Mouse (Mus musculus) spleen, postnatal 14 days (tissue): ENCODE measurements around the gene Mycbpap.
A peak's percentile ranks its signal among the peaks of the same experiment; 100 is the strongest.

Source experiments
- DNase-seq, 2 experiments: peaks; one replicate each; pipeline ENCODE4 v3.0.0; 2021 to 2022; ENCODE audit warnings: low spot score in 2 of 2

Mycbpap gene

GRCm38 (mm10) chr11:94481963-94482362, 39.6 kb downstream of the Mycbpap start:
- DNase-seq = no peak

- no peak for DNase-seq
These were observed 41.2 kb downstream of the Mycbpap start for GRCm38 (mm10) chr11:94480382-94480781.

DNA sequence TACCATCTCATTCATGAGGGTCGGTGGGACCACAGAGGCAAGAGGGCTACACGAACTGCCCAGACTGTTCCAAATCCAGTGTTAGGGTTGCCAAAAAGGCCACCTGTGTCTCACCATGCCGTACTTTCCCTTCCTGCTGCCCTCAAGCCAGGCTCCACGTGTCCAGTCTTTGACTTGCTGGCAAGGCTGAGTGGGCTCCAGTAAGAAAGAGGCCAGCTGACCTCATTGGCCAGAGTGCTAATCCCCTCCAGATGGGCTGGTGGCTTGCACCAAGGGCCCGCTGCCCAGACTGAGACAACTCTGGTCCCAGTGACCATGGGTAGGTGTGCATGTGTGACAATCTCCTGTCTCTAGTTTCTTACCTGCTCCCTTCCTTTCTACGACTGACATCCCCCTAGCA, 43.9 kb downstream of the Mycbpap start:
- no peak for DNase-seq

DNA sequence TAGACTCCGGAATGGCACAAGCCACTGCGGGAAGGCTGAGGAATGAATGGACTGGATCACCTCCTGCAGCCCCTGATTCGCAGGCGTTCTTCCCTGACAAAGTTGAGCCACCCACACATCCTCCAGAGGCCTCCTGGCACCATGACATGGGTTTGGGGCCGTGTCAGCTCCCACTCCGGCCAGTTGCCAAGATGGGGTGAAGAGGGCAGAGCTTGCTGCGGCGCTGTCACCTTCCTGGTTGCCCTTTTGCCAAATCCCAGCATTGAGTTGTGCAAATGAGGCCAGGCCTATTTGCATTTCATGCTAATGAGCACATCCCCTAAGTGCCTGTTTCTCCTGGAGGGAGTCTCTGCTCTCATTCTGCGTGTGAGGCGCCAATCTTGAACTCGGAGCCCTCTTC, 45.8 kb downstream of the Mycbpap start:
- no peak for DNase-seq

DNA sequence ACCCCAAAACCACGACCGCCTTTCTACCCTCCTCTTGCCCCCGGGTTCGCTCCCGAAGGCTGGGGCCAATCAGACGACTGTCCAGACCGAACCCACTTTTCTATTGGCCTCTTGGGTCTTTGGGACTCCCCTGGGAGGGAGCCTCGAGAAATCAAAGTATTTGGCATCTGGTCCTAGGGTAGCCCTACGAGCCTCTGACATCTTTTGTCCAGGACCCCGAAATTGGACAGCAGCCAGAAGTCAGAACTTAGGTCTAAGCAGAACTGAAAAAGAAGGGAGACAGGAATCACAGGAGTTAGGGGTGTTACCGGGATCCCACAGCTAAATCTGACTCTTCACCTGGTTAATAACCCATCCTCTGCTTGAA, 47.0 kb downstream of the Mycbpap start:
- no peak for DNase-seq

DNA sequence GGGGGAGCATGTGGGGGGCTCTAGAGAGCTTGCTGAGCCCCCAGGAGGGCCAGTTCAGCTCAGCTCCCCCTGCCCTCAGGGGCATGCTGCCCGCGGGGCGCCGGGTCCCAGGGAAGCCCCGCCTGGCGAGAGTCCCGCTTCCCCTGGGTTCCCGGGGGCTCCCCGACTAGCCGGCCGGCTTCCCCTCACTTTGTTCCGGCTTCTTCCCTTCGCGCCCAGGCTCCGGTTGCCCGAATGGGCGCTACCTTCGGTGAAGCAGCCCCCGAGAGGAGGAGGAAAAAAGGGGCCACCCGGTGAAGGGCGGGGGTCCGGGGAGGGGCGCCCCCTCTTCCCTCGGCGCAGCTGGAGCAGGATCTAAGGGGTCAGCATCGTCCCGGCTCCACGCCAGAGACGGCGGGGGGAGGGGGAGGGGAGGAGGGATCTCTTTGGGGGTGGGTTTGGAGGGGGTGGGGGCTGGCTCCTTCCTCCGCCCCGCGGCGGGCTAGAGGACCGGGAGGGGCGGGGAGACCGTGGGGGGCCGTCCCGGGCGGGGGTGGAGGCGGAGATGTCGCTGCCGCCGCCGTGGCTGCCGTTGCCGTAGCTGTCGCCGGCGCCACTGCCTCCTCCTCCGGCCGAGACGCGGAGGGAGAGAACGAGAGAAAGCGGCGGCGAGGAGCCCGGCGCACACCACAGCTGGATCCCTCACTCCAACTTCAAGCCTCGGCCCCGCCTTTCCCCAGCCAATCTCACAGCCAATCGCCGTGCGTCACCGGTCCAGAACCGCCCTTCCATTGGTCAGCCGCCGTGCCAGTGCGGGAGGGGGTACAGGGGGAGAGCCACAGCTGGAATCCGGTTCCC, 47.6 kb downstream of the Mycbpap start, which contains the start of gene Cacna1g:
Gene Cacna1g (minus strand): TSS at position 492 of the 837 bp plus-strand sequence.
- DNase-seq = peak; percentile 43 to 45

- no peak for DNase-seq
These were observed 48.4 kb downstream of the Mycbpap start for GRCm38 (mm10) chr11:94472916-94473706.

GRCm38 (mm10) chr11:94472585-94472915, 49.0 kb downstream of the Mycbpap start:
- no peak for DNase-seq

GRCm38 (mm10) chr11:94471740-94472584, 49.6 kb downstream of the Mycbpap start:
- DNase-seq = no peak

DNA sequence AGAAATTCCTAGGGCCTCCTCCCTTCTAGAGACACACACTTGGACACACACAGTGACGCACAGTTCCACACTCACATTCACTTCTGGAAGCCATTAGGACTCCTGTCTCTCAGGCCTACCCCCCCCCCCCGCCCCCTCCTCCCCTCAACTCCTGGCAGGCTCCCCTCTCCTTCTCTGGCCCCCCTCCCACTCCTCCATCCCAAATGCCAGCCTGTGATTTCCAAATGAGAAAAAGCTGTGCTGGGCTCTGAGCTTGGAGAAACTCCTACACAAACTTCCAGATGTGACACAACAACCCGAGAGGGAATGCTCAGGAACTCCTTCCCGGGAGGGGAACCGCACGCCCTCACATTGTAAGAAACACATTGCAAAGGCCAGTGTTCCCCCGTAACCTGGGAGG, 51.2 kb downstream of the Mycbpap start:
- no peak for DNase-seq

DNA sequence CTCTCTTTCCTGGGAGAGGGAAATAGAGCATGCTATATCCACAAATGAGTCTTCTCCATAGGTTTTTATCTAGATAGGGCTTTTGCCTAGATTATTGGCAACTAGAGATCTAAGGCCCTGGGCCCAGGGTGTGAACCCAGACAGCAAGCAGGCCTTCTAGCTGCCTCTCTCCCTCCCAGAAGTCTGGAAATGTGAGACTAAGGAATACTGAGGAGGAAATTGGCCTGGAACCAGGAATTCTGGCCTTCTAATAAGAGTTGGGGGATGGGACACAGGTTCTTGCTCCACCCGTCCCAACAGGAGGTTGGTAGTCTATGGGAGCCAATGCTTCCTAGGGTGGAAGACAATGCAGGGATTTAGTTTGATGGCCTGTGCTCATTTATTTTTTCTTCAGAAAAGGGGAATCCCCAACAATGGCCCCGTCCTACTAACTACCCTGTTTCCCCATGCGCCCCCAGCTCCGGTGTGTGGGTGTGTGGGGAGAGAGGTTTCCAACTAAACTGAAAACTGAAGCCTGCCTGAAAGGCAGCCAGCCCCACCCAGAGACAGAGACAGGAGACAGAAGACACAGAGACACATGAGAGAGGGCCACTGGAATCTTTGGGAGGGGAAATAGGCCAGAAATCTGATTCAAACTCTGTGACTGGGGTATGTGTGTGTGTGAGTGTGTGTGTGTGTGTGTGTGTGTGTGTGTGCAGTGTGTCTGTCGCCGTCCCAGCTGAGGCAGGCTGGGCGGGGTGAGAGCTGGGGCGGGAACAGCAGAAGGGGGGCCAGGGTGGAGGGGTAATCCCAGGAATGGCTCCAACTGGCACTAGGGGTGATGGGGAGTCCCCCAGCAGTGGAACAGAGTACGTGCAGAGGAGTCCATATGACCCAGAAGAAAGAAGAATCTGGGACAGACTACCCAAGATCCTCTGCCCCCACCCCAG, 52.1 kb downstream of the Mycbpap start:
- DNase-seq = no peak

- DNase-seq = no peak
These were observed 52.9 kb downstream of the Mycbpap start for GRCm38 (mm10) chr11:94468582-94469064.

GRCm38 (mm10) chr11:94466333-94466855, 55.1 kb downstream of the Mycbpap start:
- no peak for DNase-seq

GRCm38 (mm10) chr11:94464170-94464569, 57.4 kb downstream of the Mycbpap start:
- no peak for DNase-seq

DNA sequence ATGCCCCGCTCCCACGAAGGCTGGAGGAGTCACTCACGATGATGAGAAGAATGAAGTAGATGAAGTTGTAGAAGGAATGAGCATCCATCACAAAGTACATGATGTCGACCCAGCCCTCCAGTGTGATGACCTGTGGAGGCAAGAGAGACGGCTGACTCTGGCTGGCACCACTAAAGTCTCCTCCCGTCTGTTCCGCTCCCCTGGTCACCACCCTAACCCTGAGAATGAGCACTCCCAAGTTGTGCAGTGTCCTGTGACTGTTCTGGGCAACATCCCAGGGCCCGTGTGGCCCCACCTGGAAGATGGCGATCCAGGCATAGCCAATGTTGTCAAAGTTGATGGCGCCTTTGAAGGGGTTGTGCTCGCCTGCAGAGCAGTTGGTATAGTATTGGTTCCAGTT, 59.7 kb downstream of the Mycbpap start:
- DNase-seq = no peak

DNA sequence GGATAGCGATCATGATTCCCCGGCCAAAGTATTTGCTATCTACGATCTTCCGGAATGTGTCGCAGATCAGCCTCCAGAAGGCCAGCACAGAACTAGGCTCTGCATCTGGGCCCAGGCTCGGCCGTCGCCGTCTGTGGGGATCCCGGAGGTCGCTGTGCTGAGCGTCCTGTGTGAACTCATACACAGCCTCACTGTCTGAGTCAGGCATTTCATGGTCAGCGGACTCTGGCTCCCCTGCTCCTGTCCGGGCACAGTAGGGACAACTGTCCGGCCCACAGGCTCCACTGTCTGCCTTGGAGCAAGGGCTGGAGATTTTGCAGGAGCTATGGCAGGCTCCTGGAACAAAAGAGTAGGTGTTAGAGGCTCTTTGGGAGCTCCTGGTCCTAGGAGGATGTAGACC, 64.5 kb downstream of the Mycbpap start:
- DNase-seq = no peak

DNA sequence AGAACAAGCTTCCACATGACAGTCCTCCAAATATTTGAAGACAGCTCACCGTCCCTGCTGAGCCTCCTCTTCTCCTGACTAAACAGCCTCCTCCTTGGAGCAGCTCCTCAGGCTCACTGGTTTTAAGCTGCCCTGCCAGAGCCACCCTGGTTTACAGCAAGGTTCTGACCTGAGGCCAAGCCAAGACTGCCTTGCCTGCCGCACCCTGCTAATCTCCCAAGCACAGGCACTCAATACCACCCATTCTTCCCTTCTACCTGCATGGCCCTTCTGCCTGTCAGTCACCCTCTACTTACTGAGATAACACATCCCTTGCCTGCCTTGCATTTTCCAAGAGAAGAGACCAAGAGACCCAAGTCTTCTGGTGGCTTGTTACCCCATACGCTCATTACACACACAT, 65.2 kb downstream of the Mycbpap start:
- peak; percentile 41 to 49 for DNase-seq

GRCm38 (mm10) chr11:94455161-94455820, 66.3 kb downstream of the Mycbpap start:
- peak in 1 of 2 experiments; percentile 31 for DNase-seq

GRCm38 (mm10) chr11:94454756-94455155, 66.8 kb downstream of the Mycbpap start:
- DNase-seq = no peak
